Mouse (Mus musculus): ENCODE data around the gene Rgs21.

Rgs21 gene

DNA sequence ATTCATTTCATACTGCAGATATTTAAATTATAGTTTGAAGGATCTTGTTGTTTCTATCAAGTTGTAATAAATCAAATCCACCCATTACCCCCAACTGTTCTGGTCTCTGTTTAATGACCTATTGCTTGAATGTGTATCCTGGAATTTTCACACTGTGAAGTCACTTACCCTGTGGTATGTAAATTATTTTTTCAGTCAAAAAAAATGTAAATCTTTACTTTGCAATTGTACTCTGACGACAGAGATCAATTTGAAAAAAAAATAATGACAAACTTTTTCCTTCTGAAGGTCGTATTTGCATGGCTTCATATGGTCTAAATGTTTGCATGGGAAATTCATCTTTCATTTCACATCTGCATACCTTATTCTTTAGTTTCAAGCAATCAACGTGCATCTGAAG lies at the start of gene Rgs21:
Gene Rgs21, minus strand, starts transcription at position 101 of the 400 bp plus-strand sequence.
- DNase-seq (ENCODE audit: low read depth, low spot score): no peak

DNA sequence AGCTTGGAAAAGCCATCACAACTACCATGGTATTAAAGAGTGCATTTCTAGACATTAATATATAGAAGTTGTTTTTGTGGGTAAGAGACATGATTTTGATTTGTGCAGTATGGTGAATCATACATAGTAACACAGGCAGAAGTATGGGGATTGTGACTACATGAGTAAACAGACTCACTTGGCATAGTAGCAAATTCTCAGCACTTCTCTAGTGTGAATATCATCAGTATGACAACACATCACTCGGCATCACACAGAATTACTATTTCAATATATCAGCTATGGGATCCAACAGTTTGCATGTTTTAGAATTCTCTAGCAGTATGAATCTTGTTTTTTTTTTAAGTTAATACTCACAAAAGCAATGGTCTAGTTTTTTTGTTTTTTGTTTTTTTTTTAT lies 36.6 kb upstream of the Rgs21 start:
- DNase-seq (ENCODE audit: low read depth, low spot score): no peak

DNA sequence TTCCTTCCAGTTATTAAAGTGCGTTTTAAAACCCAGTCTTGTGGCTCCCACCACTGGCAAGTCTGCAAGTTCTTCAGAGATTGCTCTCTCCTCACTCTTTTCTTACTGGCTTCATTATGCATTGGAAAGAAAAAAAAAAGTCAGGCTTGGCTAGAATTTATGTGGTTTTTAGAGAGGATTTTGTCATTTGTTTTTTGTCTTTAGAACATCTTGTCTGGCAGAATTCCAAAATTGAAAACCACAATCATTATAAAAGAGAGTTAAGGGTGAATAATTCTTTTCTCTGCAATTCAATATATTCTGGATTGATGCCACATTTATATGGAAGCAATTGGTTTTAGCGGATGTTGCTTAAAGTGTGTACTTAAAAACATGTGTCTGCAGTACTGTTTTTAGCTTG lies 35.5 kb upstream of the Rgs21 start:
- no peak for DNase-seq (ENCODE audit: low read depth, low spot score)

GRCm38 (mm10) chr1:144579321-144579720 lies 11.9 kb upstream of the Rgs21 start:
- no peak for DNase-seq (ENCODE audit: low read depth, low spot score)

- DNase-seq (ENCODE audit: low read depth, low spot score): no peak
These were observed 5.5 kb upstream of the Rgs21 start for GRCm38 (mm10) chr1:144572972-144573371.

- DNase-seq (ENCODE audit: low read depth, low spot score): no peak
These were observed 2.4 kb upstream of the Rgs21 start for GRCm38 (mm10) chr1:144569905-144570304.

DNA sequence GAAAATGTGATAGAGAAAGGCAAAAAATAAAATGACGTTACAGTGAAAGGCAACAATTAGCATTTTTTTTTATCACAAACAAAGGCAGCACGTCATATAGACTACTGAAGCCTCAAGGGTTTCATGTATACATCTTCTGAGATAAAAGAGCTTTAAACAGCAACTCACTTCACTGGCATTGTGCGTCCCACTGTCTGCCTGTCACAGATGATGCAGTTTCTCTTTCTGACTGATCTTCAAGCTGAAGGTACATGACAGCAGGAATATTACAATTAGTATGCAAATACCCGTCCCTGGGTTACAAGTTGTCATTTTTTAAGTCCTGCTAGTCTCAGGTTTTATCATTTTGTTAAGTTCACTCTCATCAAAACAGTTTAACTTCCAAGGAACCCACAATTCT lies 22.3 kb downstream of the Rgs21 start:
- DNase-seq (ENCODE audit: low read depth, low spot score): no peak

DNA sequence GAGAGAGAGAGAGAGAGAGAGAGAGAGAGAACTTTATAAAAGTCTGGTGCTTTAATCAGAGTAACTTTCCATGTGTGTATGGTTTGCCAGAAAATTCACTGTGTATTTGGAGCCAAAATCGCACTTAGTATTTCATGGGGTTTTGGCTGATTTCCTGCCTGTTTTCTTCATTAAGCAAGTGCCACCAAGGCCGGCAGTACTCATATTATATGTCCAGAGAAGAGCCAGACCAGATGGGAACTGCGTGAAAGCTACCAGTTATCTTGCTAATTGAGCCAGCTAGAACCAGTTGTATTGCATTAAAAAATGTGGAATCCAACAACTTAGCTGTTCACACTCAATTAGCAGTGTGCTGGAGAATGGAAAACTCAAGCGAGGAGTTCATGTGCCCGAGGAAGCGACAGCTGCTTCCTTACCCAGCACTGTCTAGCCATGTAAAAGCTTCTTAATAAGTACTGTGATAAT lies 22.9 kb downstream of the Rgs21 start:
- no peak for DNase-seq (ENCODE audit: low read depth, low spot score)

- DNase-seq (ENCODE audit: low read depth, low spot score): no peak
These were observed 35.7 kb downstream of the Rgs21 start for GRCm38 (mm10) chr1:144531746-144532145.

DNA sequence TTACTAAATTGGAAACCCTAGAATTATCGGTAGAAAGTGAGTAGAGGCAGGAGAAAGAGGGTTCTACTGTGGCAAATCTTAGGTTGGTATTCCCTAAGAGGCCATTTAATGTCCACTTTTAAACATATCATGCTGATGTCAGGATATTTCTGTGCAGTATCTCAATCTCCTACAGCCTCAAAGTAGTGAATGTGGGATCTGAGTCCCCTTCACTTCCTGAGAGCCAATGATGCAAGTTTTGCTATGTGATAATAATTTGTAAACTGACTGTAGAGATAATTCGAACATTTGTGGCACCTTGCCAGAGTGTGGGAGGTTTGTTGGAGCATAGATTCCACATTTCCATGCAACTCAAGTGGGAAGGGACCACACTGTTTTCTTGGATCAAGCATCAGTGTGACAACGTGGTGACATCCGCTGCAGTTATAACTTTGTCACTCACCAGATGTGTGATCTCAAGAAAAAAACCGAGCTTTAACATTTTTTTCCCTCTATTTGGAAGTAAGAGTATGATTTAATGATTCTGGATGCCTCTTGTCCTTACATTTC lies 49.5 kb downstream of the Rgs21 start:
- no peak for DNase-seq (ENCODE audit: low read depth, low spot score)

- DNase-seq (ENCODE audit: low read depth, low spot score): no peak
These were observed 65.2 kb downstream of the Rgs21 start for GRCm38 (mm10) chr1:144502241-144502640.

- DNase-seq (ENCODE audit: low read depth, low spot score): no peak
These were observed 67.0 kb downstream of the Rgs21 start for GRCm38 (mm10) chr1:144500423-144500822.

- no peak for DNase-seq (ENCODE audit: low read depth, low spot score)
These were observed 67.7 kb downstream of the Rgs21 start for GRCm38 (mm10) chr1:144499719-144500118.

DNA sequence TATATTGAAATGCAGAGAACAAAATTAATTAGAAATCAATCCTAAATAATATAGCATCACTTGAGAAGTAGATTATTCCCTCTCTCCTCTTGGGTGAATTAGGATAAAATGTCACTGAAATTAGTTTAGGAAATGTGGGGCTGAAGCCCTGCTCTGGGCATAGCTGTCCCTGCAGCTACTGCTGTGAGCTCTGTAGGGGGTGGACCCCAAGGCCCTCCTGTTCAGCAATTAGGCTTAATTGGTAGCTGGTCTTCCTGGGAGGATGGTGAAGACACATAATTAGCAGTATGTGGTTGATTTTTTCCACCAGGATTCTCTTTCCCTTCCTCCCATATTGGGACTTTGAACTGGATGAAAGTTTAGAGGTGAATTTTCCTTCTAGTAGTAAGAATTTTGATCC lies 68.7 kb downstream of the Rgs21 start:
- DNase-seq (ENCODE audit: low read depth, low spot score): no peak

GRCm38 (mm10) chr1:144498051-144498450 lies 69.4 kb downstream of the Rgs21 start:
- no peak for DNase-seq (ENCODE audit: low read depth, low spot score)

DNA sequence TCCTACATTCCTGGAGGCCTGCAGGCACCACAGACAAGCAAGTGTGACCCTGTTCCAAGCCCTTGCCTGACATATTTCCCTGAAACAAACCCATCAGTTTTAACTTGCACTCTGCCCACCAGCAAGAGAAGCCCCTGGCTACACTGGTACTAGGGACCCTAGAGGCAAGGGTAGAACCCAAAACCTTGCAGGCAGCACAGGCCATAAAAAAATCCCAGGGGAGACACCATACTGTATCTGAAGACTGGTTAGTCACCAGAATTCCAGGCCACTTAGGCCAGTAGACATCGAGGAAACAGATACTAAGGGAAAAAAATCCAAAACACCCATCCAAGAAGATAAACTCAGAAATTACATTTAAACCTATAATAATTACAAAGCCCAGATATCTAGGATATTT lies 74.1 kb downstream of the Rgs21 start:
- no peak for DNase-seq (ENCODE audit: low read depth, low spot score)

DNA sequence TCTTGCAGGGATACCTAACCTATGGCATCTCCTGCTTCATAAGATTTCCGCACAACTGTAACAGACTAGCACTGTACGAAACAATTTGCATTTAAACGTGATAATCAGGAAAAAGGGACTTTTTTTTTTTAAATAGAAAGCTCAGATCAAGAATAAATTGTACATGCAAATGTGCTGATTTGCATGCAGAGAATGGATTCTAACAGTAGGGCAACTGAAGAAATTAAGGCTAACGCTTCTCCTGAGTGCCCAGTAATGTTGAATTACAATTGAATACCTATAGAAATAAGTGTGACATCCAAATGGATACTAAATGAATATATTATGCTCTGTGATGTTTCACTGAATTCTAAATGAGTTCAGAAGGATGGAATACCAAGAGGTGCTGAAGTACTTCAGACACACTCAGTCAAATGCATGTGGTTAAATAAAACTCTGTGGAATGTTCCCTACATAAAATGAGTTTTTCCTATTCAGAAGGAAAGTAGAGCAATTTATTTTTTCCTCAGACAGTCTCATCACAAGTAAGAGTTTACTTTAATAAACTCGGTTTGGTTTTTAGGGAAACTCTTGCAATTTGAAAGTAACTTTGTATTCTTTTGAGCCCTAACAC lies 79.1 kb downstream of the Rgs21 start:
- no peak for DNase-seq (ENCODE audit: low read depth, low spot score)
